Mouse (Mus musculus) T-helper 17 cell (primary cell): ENCODE results near the gene Alg1.

ENCODE experiments used
- in situ Hi-C, 2 experiments: fragments of 300-600 bp; cut with MboI, MseI; formaldehyde crosslinking; loops; 1 replicate in 1 of 2; 2 replicates in 1 of 2; pipeline ENCODE4 v1.15.1; 2025; ENCODE audit warnings: high pct_unique_total_duplicates in 2 of 2

Alg1 gene

DNA sequence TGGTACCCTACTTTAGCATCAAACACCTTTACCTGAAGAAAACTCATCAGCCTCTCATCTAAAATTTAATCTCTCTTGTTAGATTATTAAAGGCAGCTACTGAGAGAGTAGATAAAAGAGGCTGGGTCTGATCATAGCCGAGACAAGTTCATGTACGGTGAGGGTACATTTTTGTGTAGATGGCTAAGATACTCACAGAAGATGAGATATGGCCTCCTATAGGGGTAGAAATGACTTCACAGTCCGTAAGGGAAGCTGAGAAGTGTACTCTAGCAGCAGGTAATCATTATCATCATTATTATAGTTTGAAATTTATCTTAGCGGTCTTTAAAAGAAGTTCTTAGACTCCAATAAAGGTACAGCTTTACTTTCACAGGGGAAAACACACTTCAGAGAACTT lies 439 bp upstream of the Alg1 start:
- in situ Hi-C loops, result loop anchor here in 1 of 2 experiments (25.0 kb wide), 1 partner anchor 1496 kb away; the partner anchor contains the start of gene Zfp263

GRCm38 (mm10) chr16:5242355-5242754 lies 8.9 kb downstream of the Alg1 start:
- in situ Hi-C loops, result loop anchor here in 1 of 2 experiments (5.0 to 25.0 kb wide), 2 partner anchors 40 to 1505 kb away; partner anchors contain the start of genes Nagpa and Zfp263

DNA sequence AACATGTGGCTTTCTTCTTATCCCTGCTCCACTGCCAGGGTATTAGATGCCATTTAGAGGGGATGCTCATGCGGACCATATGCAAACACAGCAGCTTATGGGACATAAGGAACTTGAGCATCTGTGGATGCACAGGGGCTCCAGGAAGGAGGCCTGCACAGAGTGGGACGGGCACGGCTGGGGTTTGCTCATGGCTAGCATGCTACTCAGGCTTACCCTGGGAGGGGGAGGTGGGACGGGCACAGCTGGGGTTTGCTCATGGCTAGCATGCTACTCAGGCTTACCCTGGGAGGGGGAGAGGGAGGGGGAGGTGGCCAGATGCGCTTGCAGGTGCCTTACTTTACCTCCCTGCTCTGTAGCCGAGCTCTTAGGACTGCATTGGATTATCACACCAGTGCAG lies 9.5 kb downstream of the Alg1 start:
- in situ Hi-C loops, result loop anchor here in 1 of 2 experiments (5.0 to 25.0 kb wide), 2 partner anchors 41 to 1506 kb away; partner anchors contain the start of genes Nagpa and Zfp263

- in situ Hi-C loops, result loop anchor here in 1 of 2 experiments (5.0 to 25.0 kb wide), 2 partner anchors 42 to 1507 kb away; partner anchors contain the start of genes Nagpa and Zfp263
Measured at GRCm38 (mm10) chr16:5244411-5244810, 11.0 kb downstream of the Alg1 start.

GRCm38 (mm10) chr16:5250891-5251290 lies 17.5 kb downstream of the Alg1 start:
- in situ Hi-C loops, result no loop called here

DNA sequence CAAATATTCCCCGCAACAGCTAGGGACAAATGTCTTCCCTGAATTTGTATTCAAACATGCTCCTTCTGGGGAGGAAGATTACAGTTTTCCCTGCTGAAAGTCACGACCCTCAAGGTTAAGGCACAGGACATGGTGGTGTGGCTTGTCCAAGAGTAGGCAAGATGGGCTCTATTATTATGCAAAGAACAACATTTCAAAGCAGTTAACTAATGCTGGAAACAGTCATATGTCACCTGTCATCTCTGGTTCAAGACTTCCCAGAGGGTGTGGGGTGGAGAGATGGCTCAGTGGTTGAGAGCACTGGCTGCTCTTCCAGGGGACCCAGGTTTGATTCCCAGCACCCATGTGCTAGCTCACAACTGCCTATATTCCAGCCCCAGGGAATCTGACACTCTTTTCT lies 18.8 kb downstream of the Alg1 start:
- in situ Hi-C loops, result no loop called here

- in situ Hi-C loops, result loop anchor here in 1 of 2 experiments (5.0 kb wide), 1 partner anchor 98 kb away; no protein-coding TSS in a partner anchor
Measured at GRCm38 (mm10) chr16:5254346-5255025, 21.1 kb downstream of the Alg1 start.

GRCm38 (mm10) chr16:5255081-5255740 lies 21.8 kb downstream of the Alg1 start:
- in situ Hi-C loops, result loop anchor here in 1 of 2 experiments (5.0 kb wide), 1 partner anchor 97 kb away; no protein-coding TSS in a partner anchor

- in situ Hi-C loops, result loop anchor here in 1 of 2 experiments (5.0 kb wide), 1 partner anchor 96 kb away; no protein-coding TSS in a partner anchor
Measured at GRCm38 (mm10) chr16:5255779-5256496, 22.5 kb downstream of the Alg1 start, which contains the start of gene Eef2kmt. Eef2kmt (minus strand) TSS chr16:5255983.

GRCm38 (mm10) chr16:5263156-5263555 lies 29.7 kb downstream of the Alg1 start:
- in situ Hi-C loops, result no loop called here

GRCm38 (mm10) chr16:5263926-5264325 lies 30.5 kb downstream of the Alg1 start:
- in situ Hi-C loops, result no loop called here

GRCm38 (mm10) chr16:5271411-5272035 lies 38.1 kb downstream of the Alg1 start:
- in situ Hi-C loops, result no loop called here

DNA sequence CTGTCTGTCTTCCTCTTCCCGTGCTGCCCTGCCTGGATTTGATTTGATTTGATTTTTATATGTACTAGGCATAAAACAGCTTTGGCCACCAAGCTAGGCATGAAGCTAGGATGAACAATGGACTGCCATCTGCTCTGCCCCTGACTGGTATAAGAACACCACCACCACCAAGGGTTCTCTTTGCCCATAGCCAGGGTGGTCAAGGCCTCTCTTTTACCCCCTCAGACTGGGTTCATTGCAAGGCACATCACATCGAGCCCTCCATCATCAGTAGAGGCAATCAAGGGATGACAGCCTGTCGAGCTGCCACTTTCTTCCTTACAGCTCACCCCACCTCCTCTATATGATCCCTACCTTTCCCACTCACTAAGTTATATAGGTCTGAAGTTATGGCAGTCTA lies 39.0 kb downstream of the Alg1 start:
- in situ Hi-C loops, result no loop called here

- in situ Hi-C loops, result no loop called here
Measured at GRCm38 (mm10) chr16:5279571-5280222, 46.3 kb downstream of the Alg1 start.

DNA sequence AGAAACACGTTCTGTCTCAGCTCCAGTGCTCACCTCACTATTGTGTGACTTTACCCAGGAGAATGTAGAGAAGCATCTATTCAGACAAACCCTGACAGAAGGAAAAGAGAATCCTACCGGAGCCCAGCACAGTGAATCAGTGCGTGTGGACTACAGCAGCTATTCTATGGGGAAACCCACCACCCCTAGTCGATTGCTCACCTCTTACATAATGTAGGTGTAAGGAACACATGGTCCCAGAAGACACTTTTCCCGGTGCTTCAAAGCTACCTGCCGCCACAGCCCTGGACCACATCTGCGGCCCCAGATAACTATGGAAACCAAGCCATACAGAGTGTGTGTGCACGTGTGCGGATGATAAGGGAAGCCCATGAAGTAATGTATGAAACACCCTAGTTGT lies 49.3 kb downstream of the Alg1 start:
- in situ Hi-C loops, result no loop called here

DNA sequence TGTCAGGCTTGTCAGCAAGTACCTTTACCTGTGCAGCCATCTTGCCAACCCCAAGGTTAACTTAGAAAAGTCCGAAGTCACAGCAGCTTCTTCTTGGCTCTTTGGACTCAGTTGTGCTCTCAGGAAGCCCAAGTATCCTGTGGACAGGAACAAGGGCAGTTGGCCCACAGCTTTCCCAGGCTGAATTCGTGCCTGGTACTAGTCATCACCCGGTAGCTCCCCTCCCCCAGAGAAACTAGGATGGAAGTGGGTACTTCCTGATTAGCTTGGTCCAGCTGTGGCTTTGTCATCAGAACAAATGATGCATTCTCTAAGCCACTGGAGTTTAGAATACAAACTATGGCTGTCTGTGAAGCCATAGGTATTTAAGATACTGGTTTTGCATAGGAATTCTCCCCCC lies 52.0 kb downstream of the Alg1 start:
- in situ Hi-C loops, result no loop called here
